Mouse (Mus musculus): ENCODE results near the gene Dcakd. TPM values are rescaled to one million over a fixed set of nuclear protein-coding genes. Genes with fewer than 3 reads are reported as not detected.
"Not testable (repeated sequence)": the region's sequence is repeated elsewhere in the genome, so short reads cannot be mapped to it uniquely, and the experiment has no call there.

The Dcakd gene
- total RNA-seq, 2 experiments from 2014 or later, result 90.2 to 93.2 TPM

- intact Hi-C loops (cut with DNase I), result no loop called here
- no peak for DNase-seq (ENCODE audit: low spot score in 2 of 2)
Observed at GRCm38 (mm10) chr11:102991681-102992080, 36.5 kb downstream of the Dcakd start.

DNA sequence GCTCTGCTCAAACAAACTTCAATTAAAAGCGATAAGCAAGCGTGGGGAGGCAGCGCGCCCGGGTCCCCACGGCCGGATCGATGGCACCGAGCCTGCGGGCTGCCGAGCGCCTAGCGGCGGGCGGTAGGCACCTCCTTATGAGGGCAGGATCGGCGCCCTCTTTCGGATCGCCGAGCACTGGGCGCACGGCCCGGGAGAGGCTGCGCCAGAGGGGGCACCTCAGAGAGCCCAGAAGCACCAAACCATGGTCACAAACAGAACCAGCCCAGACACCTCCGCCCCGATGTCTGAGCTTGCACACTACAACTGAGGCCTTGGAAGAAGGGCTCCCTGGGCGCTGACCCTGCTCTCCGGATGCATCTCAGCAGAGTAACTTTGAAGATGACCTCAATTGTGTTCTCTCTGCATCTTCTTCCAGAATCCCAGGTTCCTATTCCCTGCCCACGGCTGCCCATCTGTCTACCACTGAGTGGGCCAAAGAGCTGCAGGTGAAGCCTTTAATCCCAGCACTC, 37.9 kb downstream of the Dcakd start:
- peak in 1 of 2 experiments; percentile 57 for DNase-seq (ENCODE audit: low spot score in 2 of 2)
- intact Hi-C loops (cut with DNase I), result no loop called here

DNA sequence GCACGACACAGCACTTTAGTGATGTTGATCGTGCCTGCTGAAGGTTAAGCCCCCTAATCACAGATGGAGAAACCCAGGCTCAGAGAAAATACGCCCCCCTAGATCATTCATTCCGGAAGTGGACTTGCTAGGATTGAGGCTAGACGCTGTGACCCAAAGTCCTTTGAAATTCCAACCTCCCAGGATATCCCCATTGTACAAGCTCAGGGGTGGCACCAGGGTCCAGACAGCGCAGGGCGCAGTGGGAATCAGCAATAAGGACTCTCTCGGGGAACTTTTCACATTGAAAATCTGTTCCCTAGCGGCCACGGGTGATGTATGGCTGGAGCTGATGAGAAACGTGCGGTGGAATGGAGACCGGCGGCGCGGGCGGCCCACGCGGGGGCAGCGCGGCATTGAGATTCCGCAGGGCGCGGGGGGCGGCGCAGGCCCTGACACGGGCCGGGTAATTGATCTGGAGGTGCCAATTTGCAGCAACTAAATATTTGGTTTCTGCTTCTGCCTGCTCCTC, 38.4 kb downstream of the Dcakd start:
- no peak for DNase-seq (ENCODE audit: low spot score in 2 of 2)
- intact Hi-C loops (cut with DNase I), result no loop called here

GRCm38 (mm10) chr11:102985160-102985559, 43.0 kb downstream of the Dcakd start:
- intact Hi-C loops (cut with DNase I), result no loop called here
- DNase-seq (ENCODE audit: low spot score in 2 of 2), result no peak

GRCm38 (mm10) chr11:102984615-102985014, 43.5 kb downstream of the Dcakd start:
- no peak for DNase-seq (ENCODE audit: low spot score in 2 of 2)
- intact Hi-C loops (cut with DNase I), result no loop called here

DNA sequence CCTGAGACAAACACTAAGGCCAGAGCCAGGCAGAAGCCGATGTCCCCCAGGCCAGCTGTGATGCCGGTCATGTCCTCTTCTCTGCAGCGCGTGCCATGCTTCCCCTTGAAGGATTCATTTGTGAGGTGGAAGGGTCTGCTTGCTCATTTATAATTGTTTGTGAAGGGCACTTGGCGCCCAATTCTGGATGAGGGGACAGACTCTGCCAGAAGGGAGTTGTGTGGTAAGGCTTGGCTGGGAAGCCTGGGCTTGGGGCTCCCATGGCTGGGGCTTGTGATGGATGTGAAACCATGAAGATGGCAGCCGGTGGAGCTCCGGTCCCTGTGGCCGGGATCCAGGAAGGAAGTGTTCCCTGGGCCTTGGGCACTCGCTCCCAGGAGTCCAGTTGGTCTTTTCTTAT, 44.0 kb downstream of the Dcakd start:
- intact Hi-C loops (cut with DNase I), result no loop called here

GRCm38 (mm10) chr11:102981151-102981890, 46.8 kb downstream of the Dcakd start:
- intact Hi-C loops (cut with DNase I), result no loop called here
- no peak for DNase-seq (ENCODE audit: low spot score in 2 of 2)

More for the DNA sequence above, 44.0 kb downstream of the Dcakd start:
- DNase-seq (ENCODE audit: low spot score in 2 of 2), result no peak

DNA sequence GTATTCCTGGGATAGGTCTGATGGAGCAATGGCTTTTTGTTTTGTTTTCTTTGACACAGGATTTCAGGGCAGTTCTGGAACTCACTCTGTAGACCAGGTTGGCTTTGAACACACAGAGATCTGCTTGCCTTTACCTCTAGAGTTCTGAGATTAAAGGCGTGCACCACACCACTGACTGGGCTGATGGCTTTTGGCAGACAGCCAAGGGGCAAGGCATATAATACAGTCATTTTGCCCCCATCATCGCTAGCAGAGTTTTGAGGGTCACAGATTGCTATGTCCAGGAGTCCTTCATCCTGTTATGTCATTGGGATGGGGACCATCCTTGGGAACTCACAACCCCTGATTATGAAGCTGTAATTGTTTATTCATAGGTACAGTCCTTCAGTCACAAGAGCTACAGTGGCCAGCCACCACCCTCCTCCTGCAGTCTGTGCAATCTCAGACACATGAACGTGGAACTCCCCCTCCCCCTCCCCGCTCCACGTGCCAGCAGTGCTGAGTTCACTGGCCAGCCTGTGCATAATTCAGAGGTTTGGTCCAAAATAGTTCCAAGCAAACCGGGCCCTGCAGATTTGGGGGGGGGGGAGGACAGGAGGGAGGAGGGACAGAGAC, 50.0 kb downstream of the Dcakd start:
- intact Hi-C loops (cut with DNase I), result no loop called here
- DNase-seq (ENCODE audit: low spot score in 2 of 2), result no peak

GRCm38 (mm10) chr11:102975966-102976365, 52.2 kb downstream of the Dcakd start:
- intact Hi-C loops (cut with DNase I); DNase-seq (ENCODE audit: low spot score in 2 of 2): not testable (repeated sequence)

DNA sequence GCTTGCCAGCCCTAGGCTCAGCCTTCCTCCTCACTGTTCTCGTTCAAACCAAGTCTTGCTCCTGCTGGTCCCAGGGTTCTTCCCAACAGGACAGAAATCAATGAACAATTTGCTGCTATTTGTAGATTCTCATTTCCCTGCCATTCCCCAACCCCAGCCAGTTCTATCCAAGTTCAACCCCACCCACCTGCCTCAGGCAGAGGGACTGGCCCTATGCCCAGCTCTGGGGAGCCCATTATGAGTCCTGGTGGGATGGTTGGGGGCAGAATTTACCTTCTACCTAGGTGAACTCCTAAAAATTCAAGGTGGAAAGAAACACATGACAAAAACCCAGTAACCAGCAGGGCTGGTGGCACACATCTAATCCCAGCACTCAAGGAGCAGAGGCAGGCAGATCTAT, 55.8 kb downstream of the Dcakd start:
- no peak for DNase-seq (ENCODE audit: low spot score in 2 of 2)
- intact Hi-C loops (cut with DNase I), result no loop called here

DNA sequence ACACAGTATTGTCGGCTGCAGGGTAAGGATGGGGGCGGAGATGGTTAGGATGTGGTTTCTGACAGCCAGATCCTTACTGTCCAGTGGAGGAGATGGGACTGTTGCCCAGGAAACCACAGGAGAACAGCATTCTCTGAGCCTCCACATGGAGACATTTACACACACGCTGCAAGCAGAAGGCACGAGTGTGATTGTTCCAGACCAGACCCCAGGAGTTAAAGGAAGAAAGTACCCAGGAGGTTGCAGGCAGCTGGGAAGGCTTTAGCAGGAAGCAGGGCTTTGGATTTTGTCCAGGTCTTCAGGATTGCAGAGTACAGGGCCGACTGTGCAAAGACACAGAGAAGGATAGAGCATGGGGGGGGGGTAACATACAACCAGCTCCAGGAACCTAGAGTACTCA, 56.5 kb downstream of the Dcakd start:
- DNase-seq (ENCODE audit: low spot score in 2 of 2), result peak in 1 of 2 experiments; percentile 54
- intact Hi-C loops (cut with DNase I), result no loop called here

- DNase-seq (ENCODE audit: low spot score in 2 of 2), result no peak
- intact Hi-C loops (cut with DNase I), result no loop called here
Observed at GRCm38 (mm10) chr11:102964547-102965091, 63.5 kb downstream of the Dcakd start.

DNA sequence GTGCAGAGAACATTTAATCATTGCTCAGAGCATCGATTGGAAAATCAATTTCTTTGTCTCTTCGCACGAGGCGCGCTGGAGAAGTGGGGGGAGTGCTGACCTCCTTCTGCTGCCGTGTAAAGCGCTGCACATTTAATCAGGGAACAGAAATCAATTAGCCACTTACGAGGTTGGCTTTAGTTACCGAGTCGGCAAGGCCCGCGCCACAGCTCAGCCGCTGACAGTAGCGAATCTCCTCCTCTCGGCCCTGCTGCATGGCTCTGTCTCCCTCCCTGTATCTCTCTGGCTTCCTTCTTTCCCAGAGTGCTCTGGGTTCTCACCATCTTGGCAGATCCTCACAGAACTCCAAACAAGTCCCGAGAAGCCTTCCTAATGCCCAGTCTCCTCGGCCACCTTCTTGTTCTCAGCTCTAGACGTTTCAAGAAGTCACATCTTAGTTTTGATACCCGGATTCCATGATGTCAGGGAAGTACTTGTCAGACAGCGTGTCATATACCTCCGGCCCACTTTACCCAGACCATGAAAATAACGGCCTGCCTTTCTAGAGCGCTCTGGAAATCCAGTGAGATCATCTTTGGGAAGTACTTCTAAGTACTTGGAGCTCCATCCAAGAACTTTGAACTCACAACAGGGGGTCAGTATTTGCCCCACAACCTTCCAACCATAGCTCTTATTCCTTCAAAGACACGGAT, 64.1 kb downstream of the Dcakd start:
- no peak for DNase-seq (ENCODE audit: low spot score in 2 of 2)
- intact Hi-C loops (cut with DNase I), result no loop called here

- intact Hi-C loops (cut with DNase I), result no loop called here
- no peak for DNase-seq (ENCODE audit: low spot score in 2 of 2)
Observed at GRCm38 (mm10) chr11:102963246-102963854, 64.8 kb downstream of the Dcakd start.

GRCm38 (mm10) chr11:102962861-102963245, 65.3 kb downstream of the Dcakd start:
- no peak for DNase-seq (ENCODE audit: low spot score in 2 of 2)
- intact Hi-C loops (cut with DNase I), result no loop called here

GRCm38 (mm10) chr11:102961082-102961481, 67.1 kb downstream of the Dcakd start:
- intact Hi-C loops (cut with DNase I), result no loop called here

DNA sequence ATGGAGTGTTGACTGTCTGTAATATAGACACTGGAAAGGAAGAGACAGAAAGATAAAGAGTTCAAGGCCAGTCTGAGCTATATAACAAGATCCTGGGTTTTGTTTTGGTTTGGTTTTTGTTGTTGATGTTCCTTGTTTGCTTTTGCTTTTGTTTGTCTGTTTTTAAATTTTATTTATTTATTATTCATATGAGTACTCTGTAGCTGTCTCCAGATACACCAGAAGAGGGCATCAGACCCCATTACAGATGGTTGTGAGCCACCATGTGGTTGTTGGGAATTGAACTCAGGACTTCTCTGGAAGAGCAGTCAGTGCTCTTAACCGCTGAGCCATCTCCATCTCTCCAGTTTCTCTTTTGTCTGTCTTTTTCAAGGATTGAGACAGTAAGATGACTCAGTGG, 69.3 kb downstream of the Dcakd start:
- intact Hi-C loops (cut with DNase I), result no loop called here
- no peak for DNase-seq (ENCODE audit: low spot score in 2 of 2)

More at GRCm38 (mm10) chr11:102961082-102961481, 67.1 kb downstream of the Dcakd start:
- no peak for DNase-seq (ENCODE audit: low spot score in 2 of 2)

GRCm38 (mm10) chr11:102958431-102958830, 69.7 kb downstream of the Dcakd start:
- intact Hi-C loops (cut with DNase I), result no loop called here
- no peak for DNase-seq (ENCODE audit: low spot score in 2 of 2)

DNA sequence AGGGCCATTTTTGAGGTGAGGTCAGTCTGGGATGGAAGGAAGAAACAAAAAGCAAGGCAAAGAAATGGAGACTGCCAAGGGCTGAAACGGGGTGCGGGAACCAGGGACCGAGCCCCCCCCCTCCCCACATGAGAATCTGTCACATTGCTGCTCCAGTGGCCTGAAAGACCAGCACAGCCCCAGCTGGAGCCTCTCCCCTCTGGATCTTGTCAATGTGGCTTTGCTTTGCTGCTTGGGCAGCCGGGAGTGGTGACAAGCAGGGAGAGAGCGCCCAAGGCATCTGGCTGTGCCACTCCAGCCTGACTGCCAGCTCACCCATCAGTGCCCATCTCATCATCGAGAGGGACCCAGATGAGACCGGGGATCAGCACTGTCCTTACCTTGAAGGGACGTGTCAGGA, 70.4 kb downstream of the Dcakd start:
- no peak for DNase-seq (ENCODE audit: low spot score in 2 of 2)
- intact Hi-C loops (cut with DNase I), result no loop called here

Measured in left cerebral cortex, postnatal 14 days (tissue).